In the genomic region with DNA sequence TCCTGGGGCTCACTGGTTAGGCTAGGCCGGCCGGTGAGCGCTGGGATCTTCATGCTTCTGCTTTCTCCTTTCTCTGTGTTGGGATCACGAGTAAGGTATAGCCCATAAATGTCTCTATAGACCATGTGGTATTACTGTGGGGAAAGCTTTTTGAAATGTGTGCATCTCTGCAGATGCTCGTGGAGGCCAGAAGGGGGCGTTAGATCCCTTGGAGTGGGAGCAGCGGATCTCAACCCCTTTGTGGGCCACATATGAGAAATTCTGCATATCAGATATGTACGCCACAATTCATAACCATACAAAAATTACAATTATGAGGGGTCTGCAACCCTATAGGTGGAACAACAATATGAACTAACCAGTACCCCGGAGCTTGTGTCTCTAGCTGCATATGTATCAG, we compare ENCODE assay signal across 11 mouse cellular contexts. TPM values are rescaled to one million over a fixed set of nuclear protein-coding genes. Genes with fewer than 3 reads are reported as not detected.
DNase-seq lines count a peak whose midpoint lies in the region; ATAC-seq and TF ChIP-seq lines count a peak whose summit lies in the region.
"Had no signal": no experiment of that assay in that cellular context is flagged by ENCODE, and none has a peak within 500 bp of the region (broad histone marks: within the 10 kb centered on the region; RNA-seq: fewer than 3 reads in every experiment).

No protein-coding gene starts in this region.

- no peak overlapping the region for H3K4me3 ChIP-seq in hindbrain, embryonic 14.5 days (replicated peaks; ENCODE audit: low read length)
- no peak overlapping the region for H3K4me3 ChIP-seq in hindbrain, embryonic 13.5 days
- no peak overlapping the region for H3K4me3 ChIP-seq in midbrain, postnatal 0 days (ENCODE audit: low read depth, low read length)
- no peak overlapping the region for H3K4me3 ChIP-seq in midbrain, embryonic 13.5 days (replicated peaks)
- H3K4me3 ChIP-seq: neural tube, embryonic 13.5 days had no signal

- DNase-seq in hindbrain, embryonic 14.5 days (ENCODE audit: low spot score): peak; percentile 64
- DNase-seq in midbrain, postnatal 0 days (ENCODE audit: low spot score): peak; percentile 56
- DNase-seq in brain, adult 2 months (ENCODE audit: low read depth, low spot score): peak; percentile 51
- peak; percentile 48 for DNase-seq in retina, postnatal 1 day
- DNase-seq in testis, postnatal 14 days (ENCODE audit: low spot score): no peak
- DNase-seq: spleen, adult 18-20 months had no signal

- ATAC-seq in hindbrain, embryonic 14.5 days (ENCODE audit: low FRiP score): no peak
- no peak for ATAC-seq in hindbrain, embryonic 13.5 days (ENCODE audit: low FRiP score)
- ATAC-seq in midbrain, postnatal 0 days (ENCODE audit: low FRiP score): no peak
- no peak for ATAC-seq in midbrain, embryonic 13.5 days
- no peak for ATAC-seq in megakaryocyte, adult 5-6 weeks (ENCODE audit: poor library complexity, severe bottlenecking)

- H3K9me3 ChIP-seq in hindbrain, embryonic 14.5 days (ENCODE audit: control insufficient read depth, low read length): no peaks in the 10 kb centered on the region
- H3K9me3 ChIP-seq in hindbrain, embryonic 13.5 days: no peaks in the 10 kb centered on the region
- H3K9me3 ChIP-seq in midbrain, postnatal 0 days (ENCODE audit: low read length): no peaks in the 10 kb centered on the region
- no peaks in the 10 kb centered on the region for H3K9me3 ChIP-seq in midbrain, embryonic 13.5 days
- H3K9me3 ChIP-seq: neural tube, embryonic 13.5 days had no signal

- H3K9ac ChIP-seq in hindbrain, embryonic 14.5 days: no peak overlapping the region
- H3K9ac ChIP-seq in hindbrain, embryonic 13.5 days: no peak overlapping the region
- H3K9ac ChIP-seq in midbrain, postnatal 0 days (replicated peaks; ENCODE audit: low read length, poor library complexity, severe bottlenecking): no peak overlapping the region
- no peak overlapping the region for H3K9ac ChIP-seq in midbrain, embryonic 13.5 days (replicated peaks)
- H3K9ac ChIP-seq: neural tube, embryonic 13.5 days had no signal

- no peak overlapping the region for H3K4me2 ChIP-seq in hindbrain, embryonic 14.5 days (replicated peaks)
- H3K4me2 ChIP-seq in hindbrain, embryonic 13.5 days: no peak overlapping the region
- no peak overlapping the region for H3K4me2 ChIP-seq in midbrain, postnatal 0 days (ENCODE audit: low read depth, low read length, poor library complexity, severe bottlenecking)
- H3K4me2 ChIP-seq in midbrain, embryonic 13.5 days (replicated peaks): no peak overlapping the region
- H3K4me2 ChIP-seq: neural tube, embryonic 13.5 days had no signal

- TF ChIP-seq CTCF in midbrain, postnatal 0 days (IDR thresholded peaks at IDR 0.05): peak; percentile 73

- H3K27me3 ChIP-seq in hindbrain, embryonic 14.5 days (ENCODE audit: control insufficient read depth, insufficient read depth, low read length): no peaks in the 10 kb centered on the region
- no peaks in the 10 kb centered on the region for H3K27me3 ChIP-seq in hindbrain, embryonic 13.5 days
- no peaks in the 10 kb centered on the region for H3K27me3 ChIP-seq in midbrain, postnatal 0 days (ENCODE audit: insufficient read depth, low read length)
- no peaks in the 10 kb centered on the region; the same call in 1 of the 2 replicates for H3K27me3 ChIP-seq in midbrain, embryonic 13.5 days

- H3K36me3 ChIP-seq in hindbrain, embryonic 14.5 days (replicated peaks; ENCODE audit: control insufficient read depth, insufficient read depth): no peaks in the 10 kb centered on the region
- no peaks in the 10 kb centered on the region for H3K36me3 ChIP-seq in hindbrain, embryonic 13.5 days
- H3K36me3 ChIP-seq in midbrain, postnatal 0 days (ENCODE audit: insufficient read depth, low read length): no peaks in the 10 kb centered on the region
- H3K36me3 ChIP-seq in midbrain, embryonic 13.5 days: no peaks in the 10 kb centered on the region
- H3K36me3 ChIP-seq: neural tube, embryonic 13.5 days had no signal

- no peak overlapping the region for H3K27ac ChIP-seq in hindbrain, embryonic 14.5 days
- no peak overlapping the region for H3K27ac ChIP-seq in hindbrain, embryonic 13.5 days
- H3K27ac ChIP-seq in midbrain, postnatal 0 days (ENCODE audit: low read depth, low read length): no peak overlapping the region
- no peak overlapping the region for H3K27ac ChIP-seq in midbrain, embryonic 13.5 days
- H3K27ac ChIP-seq: macrophage; neural tube, embryonic 13.5 days had no signal

- 52% methylated on average over 9 of the region's 9 CpGs for WGBS in hindbrain, embryonic 14.5 days
- WGBS in hindbrain, embryonic 13.5 days: 48% methylated on average over 9 of the region's 9 CpGs
- 53% methylated on average over 9 of the region's 9 CpGs for WGBS in midbrain, postnatal 0 days
- WGBS in midbrain, embryonic 13.5 days: 54% methylated on average over 9 of the region's 9 CpGs

- H3K4me1 ChIP-seq in hindbrain, embryonic 14.5 days (replicated peaks; ENCODE audit: control insufficient read depth, insufficient read depth, low read length): 0 out of 2 replicates have a peak, but pooled peaks cover 5% of the 10 kb centered on the region
- peaks cover 10% of the 10 kb centered on the region; the same call in 1 of the 2 replicates for H3K4me1 ChIP-seq in hindbrain, embryonic 13.5 days (replicated peaks)
- no peaks in the 10 kb centered on the region for H3K4me1 ChIP-seq in midbrain, postnatal 0 days (ENCODE audit: insufficient read depth, low read length)
- peaks cover 6% of the 10 kb centered on the region; the same call in 1 of the 2 replicates for H3K4me1 ChIP-seq in midbrain, embryonic 13.5 days (replicated peaks)

RNA-seq across cellular contexts. Expression of a gene that starts 4.2 kb away (rescaled TPM):
- 70.8 and 72.3 TPM in 2 replicates for polyA plus RNA-seq in hindbrain, embryonic 14.5 days (2014; fragmentation: Nextera tagmentation; extraction: Ambion mirVana)
- 82.8 and 86.5 TPM in 2 replicates for polyA plus RNA-seq in hindbrain, embryonic 13.5 days (2015; fragmentation: Nextera tagmentation; extraction: Ambion mirVana)
- 65.4 and 80.9 TPM in 2 replicates for total RNA-seq in midbrain, postnatal 0 days (2014; rRNA removed)
- 43.5 and 43.8 TPM in 2 replicates for polyA plus RNA-seq in midbrain, postnatal 0 days (2015; fragmentation: Nextera tagmentation; extraction: Ambion mirVana)
- 68.7 and 73.0 TPM in 2 replicates for polyA plus RNA-seq in midbrain, embryonic 13.5 days (2015; fragmentation: Nextera tagmentation; extraction: Ambion mirVana)
- total RNA-seq in megakaryocyte, adult 5-6 weeks (2015): 2.6 and 2.7 TPM in 2 replicates
- total RNA-seq in megakaryocyte, adult 5-6 weeks (2017): 2.0 and 3.1 TPM in 2 replicates
